Mouse (Mus musculus): Measurements from ENCODE around the gene B630019K06Rik.

DNA sequence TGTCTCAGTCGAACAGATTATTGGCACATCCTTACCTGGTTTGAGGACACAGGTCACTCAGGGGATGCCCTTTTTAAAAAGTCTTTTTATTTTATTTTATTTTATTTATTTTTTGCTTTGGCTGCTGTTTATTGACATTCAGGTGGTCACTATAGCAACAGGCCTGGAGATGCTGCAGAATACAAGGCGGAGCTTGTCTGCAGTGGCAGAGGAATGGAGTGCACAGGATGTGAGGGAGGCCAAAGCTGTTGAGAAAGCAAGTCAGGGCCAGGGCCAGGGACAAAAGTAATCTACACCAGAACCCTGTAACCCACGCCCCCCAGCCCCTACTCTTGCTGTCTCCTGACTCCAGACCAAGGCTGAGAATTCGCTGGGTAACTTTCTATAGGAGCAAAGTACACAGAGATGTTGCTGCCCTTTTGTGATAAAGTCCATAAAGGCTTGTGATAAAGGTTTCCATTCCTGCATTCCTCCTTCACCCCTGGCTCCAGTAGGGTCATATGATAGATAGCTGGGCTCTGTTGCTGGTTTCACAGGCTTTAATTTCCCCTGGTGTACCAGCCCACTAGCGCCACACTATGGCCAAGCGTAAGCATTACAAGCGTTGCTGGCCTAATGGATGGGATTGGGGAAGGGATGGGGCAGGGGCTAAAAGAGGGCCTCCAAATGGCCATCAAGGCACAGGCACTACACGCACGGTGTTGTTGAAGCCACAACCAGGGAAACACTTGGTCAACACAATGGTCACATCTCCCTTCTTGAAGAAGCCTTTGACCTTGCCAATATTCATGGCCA lies 29.8 kb downstream of the B630019K06Rik start:
- peak; percentile 37 for TF ChIP-seq CTCF (conservative IDR thresholded peaks at IDR 0.05; ENCODE audit: low read length)
- TF ChIP-seq POU5F1 (IDR thresholded peaks at IDR 0.05; ENCODE audit: borderline replicate concordance, low read length): no peak

All from E14TG2a.4 (cell line).